Mouse (Mus musculus) intestine, postnatal 0 days (tissue): Measurements from ENCODE around the gene Eva1c. TPM values are rescaled to one million over a fixed set of nuclear protein-coding genes. Genes with fewer than 3 reads are reported as not detected.

ENCODE experiments used
- ATAC-seq: fragments of 200-750 bp; cut with Nextera tagmentation; 2 replicates; pipeline ENCODE4 v1.8.0; 2017; ENCODE audit warnings: mild to moderate bottlenecking, moderate TSS enrichment, moderate library complexity
- H3K27ac ChIP-seq: fragments of 300-500 bp; sonication (generic); 2 replicates; pipeline ENCODE4 v1.5.1; 2014; ENCODE audit warnings: mild to moderate bottlenecking, low read depth, low read length, moderate library complexity
- H3K27me3 ChIP-seq: fragments of 300-500 bp; sonication (generic); replicated peaks from 2 replicates; pipeline ENCODE4 v1.6.1; 2014; ENCODE audit warnings: low read length, mixed read lengths; ENCODE audit not compliant: control insufficient read depth, insufficient read depth
- H3K36me3 ChIP-seq: fragments of 300-500 bp; sonication (generic); 2 replicates; pipeline ENCODE4 v1.6.1; 2014; ENCODE audit warnings: mild to moderate bottlenecking, moderate library complexity; ENCODE audit not compliant: control insufficient read depth, insufficient read depth
- H3K4me1 ChIP-seq: fragments of 300-500 bp; sonication (generic); replicated peaks from 2 replicates; pipeline ENCODE4 v1.6.1; 2014; ENCODE audit warnings: antibody characterized with exemption, low read length, mixed read lengths; ENCODE audit not compliant: control insufficient read depth, insufficient read depth
- H3K4me2 ChIP-seq: fragments of 300-500 bp; sonication (generic); replicated peaks from 2 replicates; pipeline ENCODE4 v1.6.1; 2014; ENCODE audit warnings: low read depth, mild to moderate bottlenecking, moderate library complexity
- H3K4me3 ChIP-seq: fragments of 300-500 bp; sonication (generic); 2 replicates; pipeline ENCODE4 v1.5.1; 2014; ENCODE audit warnings: low read depth, low read length
- H3K9ac ChIP-seq: fragments of 300-500 bp; sonication (generic); 2 replicates; pipeline ENCODE4 v1.6.1; 2014; ENCODE audit warnings: mild to moderate bottlenecking, low read depth, low read length
- H3K9me3 ChIP-seq: fragments of 300-500 bp; sonication (generic); 2 replicates; pipeline ENCODE4 v1.6.1; 2016; ENCODE audit warnings: mixed run types; ENCODE audit not compliant: control insufficient read depth
- CTCF ChIP-seq: sonication (generic); IDR thresholded peaks from 2 replicates; pipeline ENCODE4 v1.5.1; 2016; ENCODE audit warnings: low read depth, mild to moderate bottlenecking, control low read depth, antibody characterized with exemption, moderate library complexity
- WGBS: fragments of 180-500 bp; shearing (Covaris S2); extraction: QIAGEN DNeasy Blood & Tissue Kit; methylation state at CpG from one replicate; pipeline ENCODE4 v1.1.7; 2014; 5-methylcytosine and 5-hydroxymethylcytosine counted together
- polyA plus RNA-seq: library from polyadenylated mRNA; unstranded; fragments of >200 nt; fragmentation: Nextera tagmentation; extraction: Ambion mirVana; gene quantifications from 2 replicates; pipeline ENCODE4 v1.2.1, GENCODE M21; 2015

Gene Eva1c
- polyA plus RNA-seq, 1 experiment from 2014 or later: 0.68 TPM

DNA sequence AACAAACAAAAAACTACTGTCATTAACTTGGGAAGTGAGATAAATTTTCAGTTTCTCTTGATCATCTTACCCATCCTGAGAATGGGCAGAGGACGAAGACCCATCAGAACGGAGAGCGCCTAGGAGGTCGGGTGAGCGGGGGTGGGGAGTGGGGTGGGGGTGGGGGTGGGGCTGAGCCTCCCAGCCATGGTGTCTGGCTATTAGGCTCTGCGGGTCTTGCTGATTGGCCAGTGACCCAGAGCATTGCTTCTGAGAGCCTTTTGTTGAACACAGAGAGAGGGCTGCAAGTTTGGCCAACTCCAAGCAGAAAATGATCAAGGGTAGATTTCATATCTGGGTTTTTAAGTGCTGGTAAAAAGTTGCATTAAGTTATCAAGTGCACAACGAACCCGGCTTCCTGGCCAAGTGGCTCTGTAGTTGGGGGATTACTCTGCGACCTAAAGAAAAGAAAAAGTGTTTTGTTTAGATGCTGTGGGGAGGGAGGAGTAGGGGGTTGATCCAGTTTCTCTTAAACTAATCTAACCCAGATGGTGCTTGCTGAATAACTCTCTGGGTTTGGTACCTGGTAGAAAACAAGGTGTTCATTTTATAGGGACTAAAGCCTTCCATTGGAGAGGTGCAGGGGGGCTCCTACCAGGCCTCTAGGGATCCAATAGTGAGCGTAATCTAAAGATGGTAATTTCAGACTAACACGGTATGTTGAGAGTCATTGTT is 25.3 kb downstream of the Eva1c start:
- no peak for ATAC-seq
- H3K9me3 ChIP-seq: no peaks in the 10 kb centered on the region

DNA sequence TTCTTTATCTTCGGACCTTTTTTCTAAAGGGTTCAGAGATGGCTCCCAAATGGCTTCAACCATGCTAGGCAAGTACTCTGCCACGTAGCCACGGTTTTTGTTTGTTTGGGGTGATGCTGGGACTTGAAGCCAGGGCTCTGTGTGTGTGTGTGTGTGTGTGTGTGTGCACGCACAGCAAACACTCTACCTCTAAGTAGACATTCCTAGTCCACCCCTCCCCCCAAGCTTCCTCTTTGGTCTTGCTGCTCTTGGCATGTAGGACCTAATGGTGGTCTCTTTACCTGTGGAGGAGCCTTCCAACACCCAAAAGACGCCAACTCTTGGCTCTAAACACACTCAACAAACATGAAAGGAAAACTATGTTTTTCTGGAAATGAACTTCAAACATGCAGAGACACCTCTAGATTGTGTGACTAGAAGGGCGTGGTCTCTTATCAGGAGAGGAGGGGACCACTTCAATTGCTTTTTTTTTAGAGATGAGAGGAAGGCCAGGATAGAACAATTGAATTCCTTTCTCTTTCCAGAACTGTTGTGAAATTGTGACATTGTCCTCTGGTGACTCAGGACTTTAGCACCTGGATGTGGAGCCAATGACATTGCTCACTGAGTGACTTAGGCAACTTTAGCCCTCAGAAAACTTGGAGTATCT is 30.2 kb downstream of the Eva1c start:
- Histone ChIP-seq H3K27ac (no peak overlapping the region), H3K36me3 (no peaks in the 10 kb centered on the region), H3K4me2 (no peak overlapping the region), H3K9ac (no peak overlapping the region), H3K4me1 (no peaks in the 10 kb centered on the region), H3K4me3 (no peak overlapping the region), H3K9me3 (no peaks in the 10 kb centered on the region), H3K27me3 (no peaks in the 10 kb centered on the region)
- WGBS: 83% methylated on average over 6 of the region's 6 CpGs
- TF ChIP-seq CTCF: no peak
- ATAC-seq: no peak

More for the DNA sequence above, 25.3 kb downstream of the Eva1c start:
- H3K27me3 ChIP-seq: no peaks in the 10 kb centered on the region
- H3K4me1 ChIP-seq: no peaks in the 10 kb centered on the region
- no peak for TF ChIP-seq CTCF
- WGBS: 77% methylated on average over 11 of the region's 11 CpGs
- H3K4me2 ChIP-seq: no peak overlapping the region
- H3K27ac ChIP-seq: no peak overlapping the region
- H3K9ac ChIP-seq: no peak overlapping the region
- no peaks in the 10 kb centered on the region for H3K36me3 ChIP-seq
- H3K4me3 ChIP-seq: no peak overlapping the region

DNA sequence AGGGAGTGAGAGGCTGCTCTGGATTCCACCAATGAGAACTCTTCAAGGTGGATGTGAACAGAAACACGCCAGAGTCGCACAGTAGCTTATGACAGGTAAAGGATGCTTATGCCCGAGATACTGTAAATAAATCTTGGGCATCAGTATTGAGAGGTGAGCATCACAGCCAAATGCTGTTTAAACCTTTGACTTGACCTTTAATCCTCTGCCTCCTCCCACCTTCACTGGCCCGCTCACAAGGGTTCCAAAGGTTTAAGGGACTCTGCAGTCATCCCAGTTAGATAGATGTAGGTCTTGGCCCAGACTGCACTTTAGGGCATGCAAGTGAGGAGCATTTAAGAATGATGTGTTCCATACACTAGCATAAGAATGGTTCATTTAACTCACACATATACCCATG is 31.7 kb downstream of the Eva1c start:
- ATAC-seq: no peak
- H3K36me3 ChIP-seq: no peaks in the 10 kb centered on the region
- WGBS: 78% methylated on average over 4 of the region's 4 CpGs
- no peak overlapping the region for H3K4me2 ChIP-seq
- H3K9ac ChIP-seq: no peak overlapping the region
- no peaks in the 10 kb centered on the region for H3K4me1 ChIP-seq
- H3K4me3 ChIP-seq: no peak overlapping the region
- no peak overlapping the region for H3K27ac ChIP-seq
- H3K9me3 ChIP-seq: no peaks in the 10 kb centered on the region
- no peak for TF ChIP-seq CTCF
- H3K27me3 ChIP-seq: no peaks in the 10 kb centered on the region

DNA sequence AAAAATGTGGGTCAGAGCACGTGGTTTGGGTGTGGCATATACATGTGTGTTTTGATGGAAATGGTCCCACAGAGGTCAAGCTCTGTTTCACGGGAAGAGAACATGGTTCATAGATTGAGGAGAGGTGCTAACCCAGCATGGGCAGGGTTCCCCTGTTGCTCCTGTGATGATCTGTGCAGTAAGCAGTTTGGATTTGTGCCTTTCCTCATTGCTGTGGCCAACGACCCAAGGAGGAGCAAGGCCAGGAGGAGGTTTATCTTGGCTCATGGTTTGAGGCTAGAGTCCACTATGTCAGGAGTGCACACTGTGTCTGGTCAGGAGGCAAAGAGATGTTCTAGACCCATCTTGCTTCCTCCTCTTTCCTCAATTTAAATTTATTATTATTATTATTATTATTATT is 36.5 kb downstream of the Eva1c start:
- WGBS: 58% methylated on average over 3 of the region's 3 CpGs
- no peak for ATAC-seq
- H3K9me3 ChIP-seq: no peaks in the 10 kb centered on the region
- no peak overlapping the region for H3K9ac ChIP-seq
- no peaks in the 10 kb centered on the region for H3K4me1 ChIP-seq
- no peaks in the 10 kb centered on the region for H3K36me3 ChIP-seq
- no peak overlapping the region for H3K4me3 ChIP-seq
- no peak overlapping the region for H3K4me2 ChIP-seq
- no peak for TF ChIP-seq CTCF
- no peak overlapping the region for H3K27ac ChIP-seq
- no peaks in the 10 kb centered on the region for H3K27me3 ChIP-seq

DNA sequence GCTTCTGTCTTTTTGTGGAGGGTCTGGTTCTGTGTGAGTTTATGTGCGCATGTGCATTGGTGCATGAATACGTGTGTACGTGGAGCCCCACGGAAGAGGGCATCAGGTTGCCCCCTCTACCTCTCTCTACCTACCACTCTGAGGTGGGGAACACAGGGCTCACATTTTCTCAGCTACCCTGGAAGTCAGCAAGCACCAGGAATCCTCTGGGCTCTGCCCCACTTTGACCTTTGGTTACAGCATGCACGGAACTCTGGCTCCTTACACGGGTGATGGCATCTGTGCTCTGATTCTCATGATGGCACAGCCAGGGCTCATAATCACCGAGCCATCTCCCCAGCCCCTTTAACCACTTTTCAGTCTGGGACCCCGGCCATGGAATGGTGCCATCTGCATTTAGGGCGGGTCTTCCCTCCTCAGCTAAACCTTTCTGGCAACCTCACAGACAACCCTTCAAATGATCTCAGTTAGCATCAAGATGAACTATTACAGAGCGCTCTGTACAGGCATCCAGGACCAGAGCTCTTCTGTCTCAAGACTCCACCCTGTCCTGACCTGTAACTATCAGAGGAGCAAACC is 37.0 kb downstream of the Eva1c start:
- Histone ChIP-seq H3K9ac (no peak overlapping the region), H3K27me3 (no peaks in the 10 kb centered on the region), H3K36me3 (no peaks in the 10 kb centered on the region), H3K9me3 (no peaks in the 10 kb centered on the region), H3K27ac (no peak overlapping the region), H3K4me2 (no peak overlapping the region), H3K4me1 (no peaks in the 10 kb centered on the region), H3K4me3 (no peak overlapping the region)
- no peak for ATAC-seq
- no peak for TF ChIP-seq CTCF
- WGBS: 82% methylated on average over 10 of the region's 10 CpGs

DNA sequence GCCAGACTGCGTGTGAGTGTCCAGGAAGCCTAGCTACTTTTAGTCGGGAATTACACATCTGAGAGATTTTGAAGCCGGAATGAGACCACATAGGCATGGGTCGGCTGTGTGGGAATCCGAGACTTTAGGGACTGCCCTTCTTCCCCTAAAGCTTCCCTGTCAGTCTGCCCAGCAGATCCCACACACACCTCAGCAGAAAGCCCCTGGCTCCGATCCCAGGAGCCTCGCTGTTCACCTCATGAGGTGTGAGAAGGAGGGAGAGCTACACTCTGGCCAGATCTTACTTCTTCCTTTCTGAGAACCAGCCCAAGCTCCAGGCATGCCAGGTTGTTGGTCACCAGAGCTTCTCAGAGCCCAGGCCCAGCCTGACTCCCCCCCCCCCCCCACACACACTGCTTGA is 38.2 kb downstream of the Eva1c start:
- Histone ChIP-seq H3K9me3 (no peaks in the 10 kb centered on the region), H3K9ac (no peak overlapping the region), H3K4me2 (no peak overlapping the region), H3K36me3 (no peaks in the 10 kb centered on the region), H3K4me1 (no peaks in the 10 kb centered on the region), H3K27me3 (no peaks in the 10 kb centered on the region), H3K4me3 (no peak overlapping the region), H3K27ac (no peak overlapping the region)
- TF ChIP-seq CTCF: no peak
- WGBS: 69% methylated on average over 7 of the region's 7 CpGs
- no peak for ATAC-seq
